Mouse (Mus musculus): ENCODE measurements around the gene Cpox. TPM values are rescaled to one million over a fixed set of nuclear protein-coding genes. Genes with fewer than 3 reads are reported as not detected.
A peak's percentile ranks its signal among the peaks of the same experiment; 100 is the strongest.

Gene Cpox
- polyA plus RNA-seq, 1 experiment from 2014 or later: 692 TPM

GRCm38 (mm10) chr16:58671212-58671985 is 1.3 kb downstream of the Cpox start:
- Histone ChIP-seq H3K9ac (peak overlapping the region; percentile 100), H3K9me3 (replicated peaks) (no peaks in the 10 kb centered on the region), H3K36me3 (peaks cover 49% of the 10 kb centered on the region), H3K4me1 (peaks cover 66% of the 10 kb centered on the region), H3K27me3 (replicated peaks) (no peaks in the 10 kb centered on the region), H3K4me3 (peak overlapping the region; percentile 100), H3K27ac (peak overlapping the region; percentile 100), H3K4me2 (peak overlapping the region; percentile 73)
- no peak for ATAC-seq
- 22% methylated on average over 8 of the region's 8 CpGs for whole genome bisulfite sequencing (ENCODE audit: insufficient replicate concordance)

- peak overlapping the region; percentile 100 for H3K4me3 ChIP-seq
- H3K27me3 ChIP-seq (replicated peaks): no peaks in the 10 kb centered on the region
- H3K36me3 ChIP-seq: peaks cover 58% of the 10 kb centered on the region
- 36% methylated on average over 13 of the region's 13 CpGs for WGBS (ENCODE audit: insufficient replicate concordance)
- H3K4me1 ChIP-seq: peaks cover 65% of the 10 kb centered on the region
- ATAC-seq: no peak
- H3K4me2 ChIP-seq: peak overlapping the region; percentile 73
- peak overlapping the region; percentile 100 for H3K27ac ChIP-seq
- H3K9me3 ChIP-seq (replicated peaks): no peaks in the 10 kb centered on the region
- H3K9ac ChIP-seq: peak overlapping the region; percentile 100
Observed at GRCm38 (mm10) chr16:58672396-58672795, 2.3 kb downstream of the Cpox start.

GRCm38 (mm10) chr16:58673811-58674410 is 3.8 kb downstream of the Cpox start:
- WGBS (ENCODE audit: insufficient replicate concordance): 88% methylated on average over 15 of the region's 15 CpGs
- ATAC-seq: no peak
- H3K4me2 ChIP-seq: peak overlapping the region; percentile 73
- H3K9ac ChIP-seq: peak overlapping the region; percentile 100
- H3K27ac ChIP-seq: peak overlapping the region; percentile 100
- H3K27me3 ChIP-seq (replicated peaks): no peaks in the 10 kb centered on the region
- H3K36me3 ChIP-seq: peaks cover 74% of the 10 kb centered on the region
- H3K4me3 ChIP-seq: peak overlapping the region; percentile 100
- H3K4me1 ChIP-seq: peaks cover 63% of the 10 kb centered on the region
- H3K9me3 ChIP-seq (replicated peaks): no peaks in the 10 kb centered on the region

- ATAC-seq: no peak
- Histone ChIP-seq H3K9me3 (replicated peaks) (no peaks in the 10 kb centered on the region), H3K4me3 (peak overlapping the region; percentile 100), H3K27me3 (replicated peaks) (no peaks in the 10 kb centered on the region), H3K27ac (peak overlapping the region; percentile 100), H3K4me1 (peaks cover 57% of the 10 kb centered on the region), H3K9ac (peak overlapping the region; percentile 100), H3K4me2 (peak overlapping the region; percentile 73), H3K36me3 (peaks cover 81% of the 10 kb centered on the region)
- WGBS (ENCODE audit: insufficient replicate concordance): 88% methylated on average over 13 of the region's 13 CpGs
Observed at GRCm38 (mm10) chr16:58675256-58675655, 5.2 kb downstream of the Cpox start.

- Histone ChIP-seq H3K4me1 (peaks cover 62% of the 10 kb centered on the region), H3K36me3 (peaks cover 90% of the 10 kb centered on the region), H3K4me3 (peak overlapping the region; percentile 100), H3K9ac (peak overlapping the region; percentile 49), H3K4me2 (peak overlapping the region; percentile 73), H3K27me3 (replicated peaks) (no peaks in the 10 kb centered on the region), H3K9me3 (replicated peaks) (no peaks in the 10 kb centered on the region), H3K27ac (peak overlapping the region; percentile 76)
- WGBS (ENCODE audit: insufficient replicate concordance): 60% methylated on average over 7 of the region's 7 CpGs
- peak; percentile 25; the same call in 1 of the 2 replicates for ATAC-seq
Observed at GRCm38 (mm10) chr16:58676156-58676555, 6.1 kb downstream of the Cpox start.

GRCm38 (mm10) chr16:58676633-58677032 is 6.5 kb downstream of the Cpox start:
- Histone ChIP-seq H3K27me3 (replicated peaks) (no peaks in the 10 kb centered on the region), H3K4me2 (peak overlapping the region; percentile 73), H3K27ac (peak overlapping the region; percentile 76), H3K9ac (peak overlapping the region; percentile 49), H3K36me3 (peaks cover 92% of the 10 kb centered on the region), H3K4me3 (peak overlapping the region; percentile 100), H3K4me1 (peaks cover 66% of the 10 kb centered on the region), H3K9me3 (replicated peaks) (no peaks in the 10 kb centered on the region)
- 41% methylated on average over 3 of the region's 3 CpGs for WGBS (ENCODE audit: insufficient replicate concordance)
- peak; percentile 62 for ATAC-seq

- Histone ChIP-seq H3K9me3 (replicated peaks) (no peaks in the 10 kb centered on the region), H3K36me3 (peaks cover 93% of the 10 kb centered on the region), H3K9ac (peak overlapping the region; percentile 12; the same call in 1 of the 2 replicates), H3K4me1 (peaks cover 68% of the 10 kb centered on the region), H3K4me2 (peak overlapping the region; percentile 73), H3K27ac (peak overlapping the region; percentile 73), H3K27me3 (replicated peaks) (no peaks in the 10 kb centered on the region), H3K4me3 (peak overlapping the region; percentile 20)
- no peak for ATAC-seq
- WGBS (ENCODE audit: insufficient replicate concordance): 94% methylated on average over 5 of the region's 5 CpGs
Observed at GRCm38 (mm10) chr16:58677491-58677890, 7.4 kb downstream of the Cpox start.

GRCm38 (mm10) chr16:58678660-58679059 is 8.6 kb downstream of the Cpox start:
- Histone ChIP-seq H3K9ac (no peak overlapping the region), H3K27ac (peak overlapping the region; percentile 69), H3K4me3 (peak overlapping the region; percentile 13; the same call in 1 of the 2 replicates), H3K9me3 (replicated peaks) (no peaks in the 10 kb centered on the region), H3K27me3 (replicated peaks) (no peaks in the 10 kb centered on the region), H3K36me3 (peaks cover 89% of the 10 kb centered on the region), H3K4me1 (peaks cover 61% of the 10 kb centered on the region), H3K4me2 (peak overlapping the region; percentile 28)
- ATAC-seq: peak; percentile 14; the same call in 1 of the 2 replicates
- 63% methylated on average over 7 of the region's 7 CpGs for WGBS (ENCODE audit: insufficient replicate concordance)

- Histone ChIP-seq H3K4me3 (no peak overlapping the region), H3K27ac (peak overlapping the region; percentile 55), H3K27me3 (replicated peaks) (no peaks in the 10 kb centered on the region), H3K9me3 (replicated peaks) (no peaks in the 10 kb centered on the region), H3K9ac (no peak overlapping the region), H3K4me1 (peaks cover 40% of the 10 kb centered on the region), H3K4me2 (no peak overlapping the region), H3K36me3 (peaks cover 55% of the 10 kb centered on the region)
- 83% methylated on average over 6 of the region's 6 CpGs for WGBS (ENCODE audit: insufficient replicate concordance)
- ATAC-seq: peak; percentile 45
Observed at GRCm38 (mm10) chr16:58682046-58682445, 12.0 kb downstream of the Cpox start.

- Histone ChIP-seq H3K9me3 (replicated peaks) (no peaks in the 10 kb centered on the region), H3K9ac (no peak overlapping the region), H3K36me3 (peaks cover 47% of the 10 kb centered on the region), H3K27me3 (replicated peaks) (no peaks in the 10 kb centered on the region), H3K4me1 (peaks cover 32% of the 10 kb centered on the region), H3K27ac (peak overlapping the region; percentile 30), H3K4me3 (no peak overlapping the region), H3K4me2 (no peak overlapping the region)
- WGBS (ENCODE audit: insufficient replicate concordance): 83% methylated on average over 7 of the region's 7 CpGs
- ATAC-seq: no peak
Observed at GRCm38 (mm10) chr16:58682870-58683269, 12.8 kb downstream of the Cpox start.

- peak overlapping the region; percentile 30 for H3K27ac ChIP-seq
- 92% methylated on average over 4 of the region's 4 CpGs for WGBS (ENCODE audit: insufficient replicate concordance)
Observed at GRCm38 (mm10) chr16:58683911-58684310, 13.8 kb downstream of the Cpox start.

GRCm38 (mm10) chr16:58684537-58684936 is 14.4 kb downstream of the Cpox start:
- ATAC-seq: peak; percentile 49; the same call in 1 of the 2 replicates
- peak overlapping the region; percentile 30 for H3K27ac ChIP-seq

More at GRCm38 (mm10) chr16:58683911-58684310, 13.8 kb downstream of the Cpox start:
- Histone ChIP-seq H3K4me3 (no peak overlapping the region), H3K9me3 (replicated peaks) (no peaks in the 10 kb centered on the region), H3K4me2 (no peak overlapping the region), H3K4me1 (peaks cover 23% of the 10 kb centered on the region), H3K27me3 (replicated peaks) (no peaks in the 10 kb centered on the region), H3K36me3 (peaks cover 36% of the 10 kb centered on the region), H3K9ac (no peak overlapping the region)
- no peak for ATAC-seq

More at GRCm38 (mm10) chr16:58684537-58684936, 14.4 kb downstream of the Cpox start:
- Histone ChIP-seq H3K9ac (no peak overlapping the region), H3K4me3 (no peak overlapping the region), H3K36me3 (peaks cover 33% of the 10 kb centered on the region), H3K27me3 (replicated peaks) (no peaks in the 10 kb centered on the region), H3K4me1 (peaks cover 20% of the 10 kb centered on the region), H3K4me2 (no peak overlapping the region), H3K9me3 (replicated peaks) (no peaks in the 10 kb centered on the region)
